ENCODE assay signal across 2 mouse cellular contexts in the genomic region with DNA sequence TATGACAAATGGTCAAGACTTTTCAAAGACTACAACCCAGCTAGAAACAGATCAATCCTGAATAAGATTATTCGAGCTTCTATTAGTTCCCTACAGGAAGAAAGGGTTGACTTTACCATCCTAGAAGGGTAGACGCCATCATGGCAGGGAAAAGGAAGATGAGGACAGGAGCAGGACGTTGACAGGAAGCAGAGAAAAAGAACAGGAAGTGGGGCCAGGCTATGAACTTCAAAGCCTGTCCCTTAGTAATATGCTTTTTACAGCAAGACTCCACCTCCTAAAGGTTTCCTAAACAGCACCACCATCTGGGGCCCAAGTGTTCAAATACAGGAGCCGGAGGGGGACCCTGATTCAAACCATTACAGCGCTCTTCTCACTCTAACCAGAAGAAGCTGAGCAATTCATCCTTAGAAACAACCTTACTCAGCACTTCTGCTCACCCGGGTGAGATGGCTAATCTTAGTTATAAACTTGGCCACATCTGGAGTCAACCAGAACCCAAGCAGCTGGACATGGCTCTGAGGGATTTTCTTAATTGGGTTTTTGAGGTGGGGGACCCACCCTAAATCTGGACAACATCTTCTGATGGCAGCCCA.
TF ChIP-seq lines count a peak whose summit lies in the region.

No protein-coding gene starts in this region.

TF ChIP-seq in CH12.LX, 34 proteins besides CTCF, POLR2A, EP300 and RAD21 (continued from another document):
- no peak for TF ChIP-seq BHLHE40 (IDR thresholded peaks at IDR 0.05; ENCODE audit: low read depth, low read length)

TF ChIP-seq in MEL, 35 proteins besides CTCF, POLR2A, EP300 and RAD21 (continued from another document):
- TF ChIP-seq USF1 (IDR thresholded peaks at IDR 0.05; ENCODE audit: low read depth, low read length) (no peak), ZNF384 (IDR thresholded peaks at IDR 0.05; ENCODE audit: low read depth, low read length) (no peak), UBTF (IDR thresholded peaks at IDR 0.05; ENCODE audit: borderline replicate concordance, insufficient read depth, low read depth, low read length) (no peak)
